Mouse (Mus musculus) testis, adult 2 months (tissue): ENCODE measurements around the gene Lpin3.

ENCODE experiments used
- CTCF ChIP-seq: fragments of 200-500 bp; IDR thresholded peaks from 2 replicates; pipeline ENCODE4 v1.5.1; 2012; ENCODE audit warnings: low read depth, mild to moderate bottlenecking, inconsistent platforms, low read length, moderate library complexity; ENCODE audit not compliant: control insufficient read depth, insufficient read depth, insufficient replicate concordance
- POLR2A ChIP-seq: fragments of 200-500 bp; IDR thresholded peaks from 2 replicates; pipeline ENCODE4 v1.6.1; 2012; ENCODE audit warnings: low read depth, mild to moderate bottlenecking, inconsistent platforms, low read length, moderate library complexity; ENCODE audit not compliant: control insufficient read depth

DNA sequence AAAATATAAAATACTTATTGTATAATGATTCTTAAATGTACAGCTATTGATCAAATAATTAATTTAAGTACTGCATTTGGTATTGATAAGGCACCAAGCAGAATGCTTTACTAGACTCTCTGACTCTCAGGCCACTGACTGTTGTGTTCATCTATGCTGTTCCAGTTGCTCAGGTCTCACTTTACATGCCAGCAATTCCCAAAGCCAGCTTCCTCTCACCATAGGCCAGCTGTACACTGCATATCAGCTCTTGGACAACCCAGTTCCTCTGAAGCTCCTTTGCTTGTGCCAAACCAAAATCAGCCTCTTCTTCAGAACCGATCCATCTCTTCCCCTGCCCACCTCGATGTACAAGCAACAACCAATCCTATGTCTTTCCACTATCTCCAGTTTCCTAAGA is 32.3 kb upstream of the Lpin3 start:
- no peak for TF ChIP-seq CTCF
- no peak for TF ChIP-seq POLR2A
